Mouse (Mus musculus) embryonic facial prominence, embryonic 10.5 days (tissue): ENCODE measurements around the gene Gpatch2l. TPM values are rescaled to one million over a fixed set of nuclear protein-coding genes. Genes with fewer than 3 reads are reported as not detected.

Experiments
- DNase-seq: peaks from one replicate; pipeline ENCODE4 v3.0.0-alpha.2; 2017; ENCODE audit warnings: low spot score
- H3K27ac ChIP-seq: fragments of 300-500 bp; sonication (generic); replicated peaks from 2 replicates; pipeline ENCODE4 v1.5.1; 2016; ENCODE audit warnings: mild to moderate bottlenecking
- H3K27me3 ChIP-seq: fragments of 300-500 bp; sonication (generic); replicated peaks from 2 replicates; pipeline ENCODE4 v1.6.1; 2016; ENCODE audit warnings: low read depth, mild to moderate bottlenecking; ENCODE audit not compliant: poor library complexity, severe bottlenecking
- H3K36me3 ChIP-seq: fragments of 300-500 bp; sonication (generic); replicated peaks from 2 replicates; pipeline ENCODE4 v1.6.1; 2016; ENCODE audit warnings: mild to moderate bottlenecking, moderate library complexity
- H3K4me1 ChIP-seq: fragments of 300-500 bp; sonication (generic); 2 replicates; pipeline ENCODE4 v1.6.1; 2016
- H3K4me3 ChIP-seq: fragments of 300-500 bp; sonication (generic); 2 replicates; pipeline ENCODE4 v1.5.1; 2016; ENCODE audit warnings: mild to moderate bottlenecking, moderate library complexity
- H3K9me3 ChIP-seq: fragments of 300-500 bp; sonication (generic); 2 replicates; pipeline ENCODE4 v1.6.1; 2016; ENCODE audit warnings: mild to moderate bottlenecking
- WGBS: fragments of 180-500 bp; shearing (Covaris S2); methylation state at CpG from one replicate; pipeline ENCODE4 v1.1.7; 2016; 5-methylcytosine and 5-hydroxymethylcytosine counted together
- polyA plus RNA-seq: library from polyadenylated mRNA; unstranded; fragments of >200 nt; fragmentation: Nextera tagmentation; extraction: Ambion mirVana; gene quantifications from 2 replicates; pipeline ENCODE4 v1.2.1, GENCODE M21; 2016

Gene Gpatch2l
- polyA plus RNA-seq, 1 experiment from 2014 or later, result 16.5 TPM

GRCm38 (mm10) chr12:86305045-86305444, 63.4 kb downstream of the Gpatch2l start:
- H3K4me1 ChIP-seq, result peaks cover 18% of the 10 kb centered on the region
- DNase-seq, result no peak
- H3K27ac ChIP-seq, result peak overlapping the region; percentile 21; the same call in 1 of the 2 replicates
- H3K9me3 ChIP-seq, result no peaks in the 10 kb centered on the region
- H3K4me3 ChIP-seq, result peak overlapping the region; percentile 46
- 65% methylated on average over 7 of the region's 7 CpGs for WGBS
- no peaks in the 10 kb centered on the region for H3K27me3 ChIP-seq
- no peaks in the 10 kb centered on the region for H3K36me3 ChIP-seq

DNA sequence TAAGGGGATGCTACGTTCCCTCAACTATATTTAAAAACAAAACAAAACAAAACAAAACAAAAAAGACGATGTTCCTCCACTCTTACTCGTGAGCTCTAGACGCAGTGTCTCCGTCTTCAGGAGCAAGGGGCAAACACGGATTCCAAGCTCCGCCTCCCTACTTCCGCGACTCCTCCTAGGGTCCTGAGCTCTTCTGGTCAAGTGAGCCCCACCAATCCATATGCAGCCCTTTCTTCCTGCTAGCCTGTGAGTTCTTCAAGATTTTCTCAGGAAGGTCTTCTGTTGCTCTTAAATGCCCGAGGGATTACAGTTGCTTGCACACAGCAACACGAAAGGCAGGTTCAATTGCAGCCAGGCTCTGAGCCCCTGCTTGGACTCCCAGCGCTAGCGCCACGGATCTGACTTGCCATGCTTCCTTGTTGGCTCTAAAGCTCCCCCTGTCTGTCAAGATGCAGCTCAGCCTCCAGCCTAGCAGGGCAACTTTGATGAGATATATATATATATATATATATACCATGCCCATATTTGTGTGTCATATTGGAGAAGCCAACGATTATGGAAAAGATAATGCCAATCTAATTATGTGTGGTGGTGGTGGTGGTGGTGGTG, 64.1 kb downstream of the Gpatch2l start:
- Histone ChIP-seq H3K27ac (peak overlapping the region; percentile 21; the same call in 1 of the 2 replicates), H3K9me3 (no peaks in the 10 kb centered on the region), H3K36me3 (no peaks in the 10 kb centered on the region), H3K27me3 (no peaks in the 10 kb centered on the region), H3K4me3 (peak overlapping the region; percentile 46), H3K4me1 (peaks cover 19% of the 10 kb centered on the region)
- WGBS, result 17% methylated on average over 15 of the region's 15 CpGs
- DNase-seq, result peak; percentile 55

GRCm38 (mm10) chr12:86309474-86309873, 67.8 kb downstream of the Gpatch2l start:
- no peak overlapping the region for H3K4me3 ChIP-seq
- H3K27ac ChIP-seq, result no peak overlapping the region
- H3K9me3 ChIP-seq, result no peaks in the 10 kb centered on the region
- no peaks in the 10 kb centered on the region for H3K27me3 ChIP-seq
- 48% methylated on average over 10 of the region's 10 CpGs for WGBS
- peaks cover 19% of the 10 kb centered on the region for H3K4me1 ChIP-seq
- DNase-seq, result peak; percentile 50
- H3K36me3 ChIP-seq, result no peaks in the 10 kb centered on the region

- Histone ChIP-seq H3K36me3 (no peaks in the 10 kb centered on the region), H3K4me1 (peaks cover 19% of the 10 kb centered on the region), H3K27me3 (no peaks in the 10 kb centered on the region), H3K9me3 (no peaks in the 10 kb centered on the region), H3K4me3 (no peak overlapping the region), H3K27ac (no peak overlapping the region)
- 75% methylated on average over 4 of the region's 4 CpGs for WGBS
- no peak for DNase-seq
Measured at GRCm38 (mm10) chr12:86309902-86310301, 68.2 kb downstream of the Gpatch2l start.

DNA sequence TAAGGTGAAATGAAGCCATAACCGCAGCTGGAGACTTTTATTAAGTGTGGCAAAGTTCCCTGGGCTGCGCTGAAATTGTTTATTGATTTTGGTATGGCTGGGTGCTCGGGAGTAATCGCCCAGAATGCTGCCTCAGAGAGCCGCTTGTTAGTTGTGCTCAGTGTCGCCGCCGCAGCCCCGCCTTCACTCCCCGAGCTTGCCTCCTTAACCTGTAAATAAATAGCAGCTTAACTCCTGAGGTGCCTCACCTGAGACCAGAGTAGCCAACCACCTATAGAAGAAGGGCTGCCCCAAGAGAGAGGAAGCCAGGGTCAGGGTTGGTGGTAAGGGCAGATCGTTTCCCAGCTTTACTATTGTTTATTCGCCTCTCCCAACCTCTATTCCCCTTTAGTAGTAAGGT, 79.0 kb downstream of the Gpatch2l start:
- Histone ChIP-seq H3K36me3 (no peaks in the 10 kb centered on the region), H3K27me3 (peaks cover 42% of the 10 kb centered on the region), H3K27ac (no peak overlapping the region), H3K4me3 (peak overlapping the region; percentile 23; the same call in 1 of the 2 replicates), H3K4me1 (peaks cover 19% of the 10 kb centered on the region), H3K9me3 (no peaks in the 10 kb centered on the region)
- WGBS, result 19% methylated on average over 12 of the region's 12 CpGs
- DNase-seq, result peak; percentile 40

DNA sequence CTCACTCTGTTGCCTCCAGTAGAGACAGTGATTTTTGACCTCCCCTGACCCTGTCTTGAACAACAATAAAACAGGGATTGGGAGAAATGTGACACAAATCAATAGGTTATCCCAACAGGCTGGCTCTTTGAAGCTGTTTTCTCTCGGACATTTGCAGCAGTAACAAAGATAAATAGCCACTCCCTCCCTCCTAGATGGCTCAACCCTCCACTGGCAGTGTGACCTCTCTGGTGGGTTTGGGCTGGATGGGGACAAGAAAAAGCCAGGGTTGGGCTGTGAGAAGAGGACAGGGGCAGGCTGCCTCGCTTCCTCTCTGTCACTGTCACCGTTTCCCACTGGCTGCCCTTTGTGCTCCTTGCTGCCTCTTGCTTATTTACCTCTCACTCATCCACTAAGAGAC, 82.6 kb downstream of the Gpatch2l start:
- no peak overlapping the region for H3K27ac ChIP-seq
- H3K4me1 ChIP-seq, result peaks cover 27% of the 10 kb centered on the region
- H3K27me3 ChIP-seq, result peaks cover 33% of the 10 kb centered on the region
- H3K9me3 ChIP-seq, result no peaks in the 10 kb centered on the region
- no peak for DNase-seq
- no peak overlapping the region for H3K4me3 ChIP-seq
- H3K36me3 ChIP-seq, result no peaks in the 10 kb centered on the region
- 41% methylated on average over 3 of the region's 3 CpGs for WGBS

DNA sequence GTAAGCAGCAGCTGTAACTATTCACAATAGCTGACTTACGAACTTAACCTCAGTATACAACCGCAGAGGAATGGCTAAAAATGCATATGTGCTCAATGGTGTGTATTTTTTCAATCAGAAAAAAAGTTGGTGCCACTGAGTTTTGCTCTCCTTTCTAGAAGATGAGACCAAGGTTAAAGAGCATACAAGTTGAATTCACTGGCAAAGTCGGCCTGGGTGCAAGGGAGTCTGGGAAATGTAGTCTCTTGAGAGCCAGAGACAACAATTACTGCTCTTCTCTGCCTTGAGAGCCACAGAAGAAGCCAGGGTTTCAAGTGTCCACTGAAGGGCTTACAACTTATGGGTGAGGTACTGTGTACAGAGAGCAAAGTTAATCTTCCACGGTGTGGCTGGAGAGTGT, 88.2 kb downstream of the Gpatch2l start:
- Histone ChIP-seq H3K27ac (no peak overlapping the region), H3K4me1 (peaks cover 8% of the 10 kb centered on the region), H3K4me3 (no peak overlapping the region), H3K27me3 (0 out of 2 replicates have a peak, but pooled peaks cover 11% of the 10 kb centered on the region), H3K36me3 (no peaks in the 10 kb centered on the region), H3K9me3 (no peaks in the 10 kb centered on the region)
- WGBS, result 60% methylated on average over 4 of the region's 4 CpGs
- no peak for DNase-seq

DNA sequence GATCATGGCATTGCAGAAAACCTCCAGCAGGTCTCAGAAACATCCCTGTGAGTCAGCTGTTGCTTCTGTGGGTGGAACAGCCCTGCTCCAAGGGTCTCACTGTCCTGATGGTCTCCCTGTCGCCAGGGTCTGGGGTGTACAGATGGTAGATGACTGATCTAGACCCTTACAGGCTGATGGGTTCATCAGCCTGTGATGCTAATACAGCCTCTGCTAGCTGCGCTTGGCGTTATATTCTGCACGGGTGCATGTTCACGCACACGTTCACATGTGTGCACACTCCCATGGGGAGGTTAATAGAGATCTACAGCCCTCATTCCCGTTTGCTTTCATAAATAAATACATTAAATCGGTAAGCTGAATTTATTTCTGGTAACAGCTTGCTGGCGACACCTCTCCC, 89.0 kb downstream of the Gpatch2l start:
- Histone ChIP-seq H3K27ac (no peak overlapping the region), H3K9me3 (no peaks in the 10 kb centered on the region), H3K36me3 (no peaks in the 10 kb centered on the region), H3K4me1 (peaks cover 8% of the 10 kb centered on the region), H3K27me3 (0 out of 2 replicates have a peak, but pooled peaks cover 7% of the 10 kb centered on the region), H3K4me3 (no peak overlapping the region)
- WGBS, result 90% methylated on average over 9 of the region's 9 CpGs
- DNase-seq, result no peak

DNA sequence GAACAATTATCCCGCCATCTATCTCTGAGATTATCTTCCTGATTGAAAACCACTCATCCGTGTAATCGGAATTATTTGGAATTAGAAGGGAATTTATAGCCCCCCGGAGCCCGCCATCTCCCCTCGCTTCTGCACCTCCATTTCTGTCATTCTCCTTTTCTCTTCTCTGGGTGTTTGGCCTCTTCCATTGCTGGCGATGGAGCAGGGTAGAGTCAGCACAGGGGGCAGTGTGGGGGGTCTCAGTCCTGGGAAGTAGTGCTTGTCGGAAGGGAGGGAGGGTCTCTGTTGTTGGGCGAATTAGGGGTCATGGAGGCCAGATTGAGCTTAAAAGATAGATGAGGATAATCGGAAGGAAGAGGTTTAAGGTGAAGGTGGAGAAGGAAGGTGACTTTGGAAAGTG, 89.6 kb downstream of the Gpatch2l start:
- DNase-seq, result no peak
- Histone ChIP-seq H3K4me1 (peaks cover 8% of the 10 kb centered on the region), H3K36me3 (no peaks in the 10 kb centered on the region), H3K27ac (no peak overlapping the region), H3K4me3 (no peak overlapping the region), H3K9me3 (no peaks in the 10 kb centered on the region), H3K27me3 (0 out of 2 replicates have a peak, but pooled peaks cover 7% of the 10 kb centered on the region)
- 80% methylated on average over 10 of the region's 10 CpGs for WGBS

DNA sequence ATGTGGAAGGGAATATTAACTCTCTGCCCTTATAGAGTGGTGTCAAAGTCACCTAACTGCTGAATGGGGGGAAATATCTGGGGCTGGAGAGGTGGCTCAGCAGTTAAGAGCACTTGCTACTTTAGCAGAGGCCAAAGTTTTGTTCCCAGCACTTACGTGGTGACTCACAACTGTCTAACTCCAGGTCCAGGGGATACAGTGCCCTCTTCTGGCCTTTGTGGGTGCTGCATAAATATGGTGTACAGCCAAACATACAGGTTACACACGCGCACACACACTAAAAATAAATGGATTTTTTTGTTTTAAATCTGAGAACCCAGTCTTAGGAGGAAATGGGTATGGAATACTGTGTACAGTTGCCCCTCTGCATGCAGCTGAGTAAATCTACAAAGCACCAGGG, 94.6 kb downstream of the Gpatch2l start:
- Histone ChIP-seq H3K27ac (peak overlapping the region; percentile 35; the same call in 1 of the 2 replicates), H3K4me1 (peaks cover 10% of the 10 kb centered on the region), H3K4me3 (no peak overlapping the region), H3K9me3 (no peaks in the 10 kb centered on the region), H3K36me3 (no peaks in the 10 kb centered on the region), H3K27me3 (no peaks in the 10 kb centered on the region)
- no peak for DNase-seq
- 92% methylated on average over 3 of the region's 3 CpGs for WGBS

GRCm38 (mm10) chr12:86336887-86337286, 95.2 kb downstream of the Gpatch2l start:
- no peaks in the 10 kb centered on the region for H3K9me3 ChIP-seq
- H3K36me3 ChIP-seq, result no peaks in the 10 kb centered on the region
- peak overlapping the region; percentile 35 for H3K27ac ChIP-seq
- H3K27me3 ChIP-seq, result no peaks in the 10 kb centered on the region
- 53% methylated on average over 7 of the region's 7 CpGs for WGBS
- peaks cover 10% of the 10 kb centered on the region for H3K4me1 ChIP-seq
- H3K4me3 ChIP-seq, result no peak overlapping the region
- DNase-seq, result no peak
